Mouse (Mus musculus) thymus, adult 2 months (tissue): ENCODE measurements around the gene Prkacb. TPM values are rescaled to one million over a fixed set of nuclear protein-coding genes. Genes with fewer than 3 reads are reported as not detected.

Experiments used
- DNase-seq: peaks from one replicate; pipeline ENCODE4 v3.0.0; 2021
- H3K27ac ChIP-seq: fragments of 200-500 bp; 2 replicates; pipeline ENCODE4 v1.5.1; 2012; ENCODE audit warnings: low read length, control low read depth; ENCODE audit not compliant: control insufficient read depth, insufficient read depth
- H3K27me3 ChIP-seq: fragments of 200-500 bp; 2 replicates; pipeline ENCODE4 v1.6.1; 2012; ENCODE audit warnings: mild to moderate bottlenecking, low read length, moderate library complexity, mixed read lengths; ENCODE audit not compliant: control insufficient read depth, insufficient read depth
- H3K36me3 ChIP-seq: fragments of 200-500 bp; 2 replicates; pipeline ENCODE4 v1.6.1; 2012; ENCODE audit warnings: mild to moderate bottlenecking, low read length, moderate library complexity; ENCODE audit not compliant: control insufficient read depth, insufficient read depth
- H3K4me1 ChIP-seq: fragments of 200-500 bp; replicated peaks from 2 replicates; pipeline ENCODE4 v1.6.1; 2012; ENCODE audit warnings: low read length; ENCODE audit not compliant: control insufficient read depth, insufficient read depth
- H3K4me3 ChIP-seq: fragments of 200-500 bp; 2 replicates; pipeline ENCODE4 v1.5.1; 2012; ENCODE audit warnings: mild to moderate bottlenecking, low read length, control low read depth, moderate library complexity; ENCODE audit not compliant: control insufficient read depth, insufficient read depth
- CTCF ChIP-seq: fragments of 200-500 bp; IDR thresholded peaks from 2 replicates; pipeline ENCODE4 v1.5.1; 2012; ENCODE audit warnings: mild to moderate bottlenecking, control low read depth, low read length, moderate library complexity, borderline replicate concordance; ENCODE audit not compliant: control insufficient read depth, poor library complexity, insufficient read depth; ENCODE audit errors: extremely low read depth
- POLR2A ChIP-seq: fragments of 200-500 bp; IDR thresholded peaks from 2 replicates; pipeline ENCODE4 v1.6.1; 2012; ENCODE audit warnings: mild to moderate bottlenecking, low read length, control low read depth, moderate library complexity; ENCODE audit not compliant: control insufficient read depth, poor library complexity, insufficient read depth; ENCODE audit errors: extremely low read depth
- WGBS: fragments of 180-500 bp; shearing (Covaris S2); methylation state at CpG from one replicate; pipeline ENCODE4 v1.1.7; 2018; 5-methylcytosine and 5-hydroxymethylcytosine counted together
- polyA plus RNA-seq: library from polyadenylated mRNA; depleted of rRNA; stranded (reverse); fragments of >200 nt; gene quantifications from 2 replicates; pipeline ENCODE4 v1.2.3, GENCODE M21; 2012

The Prkacb gene
- polyA plus RNA-seq, 1 experiment = 46.1 TPM

DNA sequence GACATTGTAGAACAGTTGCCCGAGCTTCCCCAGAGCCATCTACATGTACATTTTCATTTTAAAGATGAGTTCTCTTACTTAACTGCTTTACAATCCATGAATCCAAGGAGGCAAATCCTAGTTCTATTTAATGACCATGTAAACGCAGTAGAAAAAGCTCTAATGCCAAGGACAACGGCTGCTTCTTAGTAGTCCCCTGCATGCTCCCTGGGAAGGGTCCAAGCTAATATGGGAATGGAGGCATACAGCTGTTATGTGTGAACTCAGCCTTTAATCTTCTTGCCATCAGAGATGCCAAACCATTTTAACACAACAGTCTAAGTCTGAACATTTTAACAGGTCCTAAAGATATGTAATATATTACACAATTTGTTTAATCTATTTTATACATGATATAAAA is 32.5 kb downstream of the Prkacb start:
- H3K27ac ChIP-seq = no peak overlapping the region
- WGBS = 22% methylated on average over 3 of the region's 3 CpGs
- no peaks in the 10 kb centered on the region for H3K27me3 ChIP-seq
- no peak for DNase-seq
- 0 out of 2 replicates have a peak, but pooled peaks cover 3% of the 10 kb centered on the region for H3K4me1 ChIP-seq
- TF ChIP-seq CTCF (no peak), POLR2A (no peak)
- H3K36me3 ChIP-seq = no peaks in the 10 kb centered on the region
- no peak overlapping the region for H3K4me3 ChIP-seq

DNA sequence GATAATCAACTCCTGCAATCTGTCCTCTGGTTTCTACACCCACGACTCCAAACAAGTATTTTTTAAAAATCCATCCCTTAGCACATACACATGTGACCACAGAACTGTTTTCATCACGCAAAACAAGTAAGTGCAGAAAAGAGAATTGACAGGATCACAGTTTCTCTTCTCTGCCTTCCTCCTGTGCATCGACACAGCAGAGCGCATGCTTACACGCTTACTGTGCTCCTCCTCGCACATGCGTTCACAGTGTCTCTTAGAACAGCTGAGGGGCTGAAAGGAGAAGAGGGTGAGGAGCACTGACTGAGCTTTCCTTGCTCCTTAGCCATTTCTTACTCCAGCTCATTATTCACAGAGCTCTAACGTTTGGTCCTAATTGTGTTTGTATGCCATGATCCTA is 33.9 kb downstream of the Prkacb start:
- Histone ChIP-seq H3K4me1 (no peaks in the 10 kb centered on the region), H3K27me3 (no peaks in the 10 kb centered on the region), H3K4me3 (no peak overlapping the region), H3K27ac (no peak overlapping the region), H3K36me3 (no peaks in the 10 kb centered on the region)
- TF ChIP-seq POLR2A (no peak), CTCF (no peak)
- 17% methylated on average over 8 of the region's 8 CpGs for WGBS
- peak; percentile 44 for DNase-seq

GRCm38 (mm10) chr3:146778451-146778850 is 34.3 kb downstream of the Prkacb start:
- no peak for DNase-seq
- no peaks in the 10 kb centered on the region for H3K4me1 ChIP-seq
- H3K36me3 ChIP-seq = no peaks in the 10 kb centered on the region
- H3K27me3 ChIP-seq = no peaks in the 10 kb centered on the region
- 86% methylated on average over 2 of the region's 2 CpGs for WGBS
- H3K27ac ChIP-seq = no peak overlapping the region
- TF ChIP-seq POLR2A = no peak
- TF ChIP-seq CTCF = no peak
- no peak overlapping the region for H3K4me3 ChIP-seq

- Histone ChIP-seq H3K27me3 (no peaks in the 10 kb centered on the region), H3K36me3 (no peaks in the 10 kb centered on the region), H3K27ac (no peak overlapping the region), H3K4me1 (no peaks in the 10 kb centered on the region), H3K4me3 (no peak overlapping the region)
- no peak for DNase-seq
- TF ChIP-seq POLR2A (no peak), CTCF (no peak)
- WGBS = 36% methylated on average over 5 of the region's 5 CpGs
Measured at GRCm38 (mm10) chr3:146776711-146777110, 36.1 kb downstream of the Prkacb start.

- no peaks in the 10 kb centered on the region for H3K36me3 ChIP-seq
- no peak overlapping the region for H3K4me3 ChIP-seq
- TF ChIP-seq POLR2A (no peak), CTCF (no peak)
- no peak overlapping the region for H3K27ac ChIP-seq
- no peak for DNase-seq
- no peaks in the 10 kb centered on the region for H3K27me3 ChIP-seq
- 94% methylated on average over 2 of the region's 2 CpGs for WGBS
- H3K4me1 ChIP-seq = no peaks in the 10 kb centered on the region
Measured at GRCm38 (mm10) chr3:146770853-146771252, 41.9 kb downstream of the Prkacb start.

- WGBS = 96% methylated on average over 17 of the region's 17 CpGs
- H3K27me3 ChIP-seq = no peaks in the 10 kb centered on the region
- no peak overlapping the region for H3K27ac ChIP-seq
- no peaks in the 10 kb centered on the region for H3K4me1 ChIP-seq
- no peak for TF ChIP-seq CTCF
- no peak for TF ChIP-seq POLR2A
- H3K4me3 ChIP-seq = no peak overlapping the region
- DNase-seq = no peak
- no peaks in the 10 kb centered on the region for H3K36me3 ChIP-seq
Measured at GRCm38 (mm10) chr3:146769940-146770659, 42.7 kb downstream of the Prkacb start.
